ENCODE assay signal across 10 mouse cellular contexts in the genomic region with DNA sequence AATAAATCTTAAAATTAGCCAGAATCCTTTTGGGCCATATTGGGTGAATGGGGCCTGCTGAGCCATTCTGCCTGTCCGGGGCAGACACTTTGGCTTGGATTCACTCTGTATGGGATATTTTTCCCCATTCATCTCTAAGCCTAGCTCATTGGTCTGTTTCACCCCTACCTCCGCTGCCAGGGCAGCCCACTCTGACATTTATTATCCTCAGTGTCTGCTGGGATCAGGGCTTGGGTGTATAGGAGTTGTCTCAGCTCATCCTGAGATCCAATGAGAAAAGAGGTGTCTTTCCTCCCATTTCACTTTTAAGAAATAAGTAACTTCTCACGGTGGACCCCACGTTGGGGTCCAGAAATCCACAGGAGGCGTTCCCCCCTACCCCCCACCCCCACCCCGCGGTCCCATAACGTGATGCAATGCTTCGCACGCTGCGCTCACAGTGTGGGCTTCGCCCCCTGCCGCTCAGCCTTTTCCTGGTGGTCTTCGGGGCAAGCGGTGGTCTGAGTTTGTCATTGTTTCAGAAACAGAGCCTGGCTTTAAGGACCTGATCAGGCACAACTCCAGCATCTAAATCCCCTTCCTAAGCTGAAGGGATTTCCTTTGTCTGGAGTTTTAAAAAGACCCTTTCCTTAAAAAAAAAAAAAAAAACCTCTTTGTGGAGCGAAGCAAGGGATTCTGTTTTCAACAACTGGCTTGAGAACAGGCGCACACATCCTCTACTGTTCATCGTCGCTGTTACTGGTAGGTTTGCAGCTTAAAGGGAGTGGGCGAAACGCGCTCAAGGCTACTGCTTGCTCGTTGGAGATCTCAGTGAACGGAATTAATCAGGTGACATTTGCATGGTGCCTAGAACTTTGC.
A peak's percentile ranks its signal among the peaks of the same experiment; 100 is the strongest.
DNase-seq lines count a peak whose midpoint lies in the region; ATAC-seq lines count a peak whose summit lies in the region.
"Had no signal": no experiment of that assay in that cellular context is flagged by ENCODE, and none has a peak within 500 bp of the region (broad histone marks: within the 10 kb centered on the region; RNA-seq: fewer than 3 reads in every experiment).

No protein-coding gene starts in this region.

- peak; percentile 73 for ATAC-seq in forebrain, embryonic 14.5 days
- no peak for ATAC-seq in limb, embryonic 12.5 days (ENCODE audit: insufficient number of reproducible peaks, insufficient read depth, low FRiP score, low TSS enrichment, low read depth)
- ATAC-seq in neural tube, embryonic 15.5 days (ENCODE audit: low FRiP score) = no peak

- peak; percentile 23 for DNase-seq in retina, postnatal 1 day
- no peak for DNase-seq in retina, embryonic 14.5 days (ENCODE audit: low spot score)
- DNase-seq in forebrain, embryonic 14.5 days (ENCODE audit: low spot score) = peak; percentile 64
- DNase-seq in adrenal gland, postnatal 14 days = no peak
- DNase-seq in spleen, adult 12 weeks (ENCODE audit: low spot score) = no peak
- DNase-seq in kidney, postnatal 10 days = no peak
- DNase-seq: lung, postnatal 10 days had no signal

- H3K36me3 ChIP-seq in forebrain, embryonic 14.5 days (ENCODE audit: control insufficient read depth, insufficient read depth, low read length) = no peaks in the 10 kb centered on the region
- H3K36me3 ChIP-seq in limb, embryonic 12.5 days = no peaks in the 10 kb centered on the region
- no peaks in the 10 kb centered on the region for H3K36me3 ChIP-seq in neural tube, embryonic 15.5 days
- H3K36me3 ChIP-seq: limb, embryonic 15.5 days had no signal

- WGBS in forebrain, embryonic 14.5 days = 1% methylated on average over 24 of the region's 24 CpGs
- WGBS in limb, embryonic 12.5 days = 38% methylated on average over 24 of the region's 24 CpGs
- WGBS in neural tube, embryonic 15.5 days = 23% methylated on average over 24 of the region's 24 CpGs

- H3K27me3 ChIP-seq in forebrain, embryonic 14.5 days (replicated peaks; ENCODE audit: control insufficient read depth, insufficient read depth, low read length) = no peaks in the 10 kb centered on the region
- peaks cover 2% of the 10 kb centered on the region; the same call in 1 of the 2 replicates for H3K27me3 ChIP-seq in limb, embryonic 12.5 days
- H3K27me3 ChIP-seq in neural tube, embryonic 15.5 days (replicated peaks) = peaks cover under 1% of the 10 kb centered on the region; the same call in 1 of the 2 replicates
- H3K27me3 ChIP-seq: limb, embryonic 15.5 days had no signal

- H3K9me3 ChIP-seq in forebrain, embryonic 14.5 days (replicated peaks; ENCODE audit: control insufficient read depth, low read length) = no peaks in the 10 kb centered on the region; the same call in 1 of the 2 replicates
- peaks cover 15% of the 10 kb centered on the region; the same call in 1 of the 2 replicates for H3K9me3 ChIP-seq in limb, embryonic 12.5 days
- H3K9me3 ChIP-seq in neural tube, embryonic 15.5 days (replicated peaks) = no peaks in the 10 kb centered on the region
- H3K9me3 ChIP-seq: limb, embryonic 15.5 days had no signal

- 0 out of 2 replicates have a peak overlapping the region, but pooled peaks have one; percentile 27 for H3K27ac ChIP-seq in forebrain, embryonic 14.5 days (ENCODE audit: low read depth, low read length)
- H3K27ac ChIP-seq in limb, embryonic 12.5 days = no peak overlapping the region
- H3K27ac ChIP-seq in neural tube, embryonic 15.5 days (replicated peaks) = no peak overlapping the region
- H3K27ac ChIP-seq: limb, embryonic 15.5 days had no signal

- H3K4me3 ChIP-seq in forebrain, embryonic 14.5 days (ENCODE audit: low read depth, low read length) = peak overlapping the region; percentile 10; the same call in 1 of the 2 replicates
- H3K4me3 ChIP-seq in limb, embryonic 12.5 days (replicated peaks) = no peak overlapping the region
- no peak overlapping the region for H3K4me3 ChIP-seq in neural tube, embryonic 15.5 days (replicated peaks)
- H3K4me3 ChIP-seq: limb, embryonic 15.5 days had no signal

- peak overlapping the region; percentile 37; the same call in 1 of the 2 replicates for H3K9ac ChIP-seq in forebrain, embryonic 14.5 days (ENCODE audit: low read length)
- H3K9ac ChIP-seq in limb, embryonic 12.5 days (replicated peaks) = no peak overlapping the region
- no peak overlapping the region for H3K9ac ChIP-seq in neural tube, embryonic 15.5 days (replicated peaks)
- H3K9ac ChIP-seq: limb, embryonic 15.5 days had no signal

- peaks cover 4% of the 10 kb centered on the region; the same call in 1 of the 2 replicates for H3K4me1 ChIP-seq in forebrain, embryonic 14.5 days (ENCODE audit: control insufficient read depth, insufficient read depth, low read length)
- peaks cover 12% of the 10 kb centered on the region for H3K4me1 ChIP-seq in limb, embryonic 12.5 days (replicated peaks)
- 0 out of 2 replicates have a peak, but pooled peaks cover 7% of the 10 kb centered on the region for H3K4me1 ChIP-seq in neural tube, embryonic 15.5 days

- peak overlapping the region; percentile 48 for H3K4me2 ChIP-seq in forebrain, embryonic 14.5 days (ENCODE audit: low read length)
- H3K4me2 ChIP-seq in limb, embryonic 12.5 days = peak overlapping the region; percentile 43
- peak overlapping the region; percentile 44 for H3K4me2 ChIP-seq in neural tube, embryonic 15.5 days
- H3K4me2 ChIP-seq: limb, embryonic 15.5 days had no signal

Comparison
In these comparisons a context has a peak if more than half of its experiments do, and no peak if none do; other contexts are left out.
1. DNase-seq: peak in retina, postnatal 1 day (single experiment) and forebrain, embryonic 14.5 days (single experiment); none in retina, embryonic 14.5 days (single experiment), adrenal gland, postnatal 14 days (single experiment), spleen, adult 12 weeks (single experiment) and kidney, postnatal 10 days (single experiment).
2. Peak in every context shown above with its lines, with median percentiles within 50 percentile points of each other: H3K4me2 ChIP-seq.